Mouse (Mus musculus): ENCODE results near the gene Tbk1. TPM values are rescaled to one million over a fixed set of nuclear protein-coding genes. Genes with fewer than 3 reads are reported as not detected.

Tbk1 gene
- polyA plus RNA-seq, 1 experiment from 2014 or later, result 30.1 TPM

DNA sequence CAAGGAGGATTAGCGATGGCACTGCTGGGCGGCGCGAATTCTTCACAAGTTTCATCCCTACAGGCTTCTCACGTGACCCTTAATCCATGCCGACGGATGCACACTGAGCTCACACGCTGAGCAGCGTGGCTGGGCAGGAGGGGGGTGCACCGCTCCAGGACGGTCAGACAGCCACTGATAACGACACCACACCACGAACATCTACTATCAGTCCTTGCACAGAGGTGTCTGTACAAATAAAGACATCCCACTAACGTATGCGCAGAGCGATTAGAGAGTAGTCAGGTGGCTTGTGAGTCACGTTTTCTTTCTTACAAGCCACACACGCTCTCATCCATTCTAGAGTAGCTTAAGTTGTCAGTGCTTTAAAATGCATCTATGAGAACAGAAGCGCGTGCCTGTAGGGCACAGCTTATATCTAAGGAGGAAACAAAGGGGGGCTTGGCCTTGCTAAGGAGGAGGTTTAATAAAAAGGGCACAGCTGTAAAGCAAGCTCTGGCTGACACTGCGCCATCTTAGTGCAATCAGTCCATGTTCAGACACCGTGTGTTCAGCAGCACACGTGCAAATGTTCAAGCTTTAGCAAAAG is 17.5 kb downstream of the Tbk1 start:
- Histone ChIP-seq H3K4me1 (no peaks in the 10 kb centered on the region), H3K27ac (no peak overlapping the region), H3K36me3 (peaks cover 35% of the 10 kb centered on the region), H3K4me2 (no peak overlapping the region), H3K4me3 (replicated peaks) (no peak overlapping the region), H3K27me3 (replicated peaks) (no peaks in the 10 kb centered on the region), H3K9ac (no peak overlapping the region), H3K9me3 (no peaks in the 10 kb centered on the region)
- WGBS, result 24% methylated on average over 23 of the region's 23 CpGs
- peak; percentile 100 for ATAC-seq (ENCODE audit: insufficient read depth, low FRiP score, low read depth)

DNA sequence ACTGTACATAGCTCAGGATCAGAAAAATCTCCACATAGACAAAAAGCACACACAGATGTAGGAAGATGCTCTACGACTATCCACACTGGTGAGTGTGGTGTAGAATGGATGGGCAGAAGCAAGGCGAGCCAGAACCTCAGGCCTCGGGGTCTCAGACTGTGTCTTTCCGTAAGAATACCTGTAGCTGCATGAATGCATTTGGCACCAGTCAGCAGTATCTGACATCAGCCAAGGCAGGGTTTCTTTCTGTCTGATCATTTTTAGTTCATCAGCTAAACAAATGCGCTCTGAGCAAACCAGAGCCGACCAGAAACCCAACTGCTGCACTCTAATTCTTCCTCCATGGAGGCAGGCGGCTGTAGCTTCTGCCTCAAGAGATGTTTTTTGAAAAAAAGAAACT is 18.1 kb downstream of the Tbk1 start:
- Histone ChIP-seq H3K27me3 (replicated peaks) (no peaks in the 10 kb centered on the region), H3K4me1 (no peaks in the 10 kb centered on the region), H3K36me3 (peaks cover 35% of the 10 kb centered on the region), H3K9ac (no peak overlapping the region), H3K4me2 (no peak overlapping the region), H3K4me3 (replicated peaks) (no peak overlapping the region), H3K27ac (no peak overlapping the region), H3K9me3 (no peaks in the 10 kb centered on the region)
- WGBS, result 75% methylated on average over 7 of the region's 7 CpGs
- no peak for ATAC-seq (ENCODE audit: insufficient read depth, low FRiP score, low read depth)

DNA sequence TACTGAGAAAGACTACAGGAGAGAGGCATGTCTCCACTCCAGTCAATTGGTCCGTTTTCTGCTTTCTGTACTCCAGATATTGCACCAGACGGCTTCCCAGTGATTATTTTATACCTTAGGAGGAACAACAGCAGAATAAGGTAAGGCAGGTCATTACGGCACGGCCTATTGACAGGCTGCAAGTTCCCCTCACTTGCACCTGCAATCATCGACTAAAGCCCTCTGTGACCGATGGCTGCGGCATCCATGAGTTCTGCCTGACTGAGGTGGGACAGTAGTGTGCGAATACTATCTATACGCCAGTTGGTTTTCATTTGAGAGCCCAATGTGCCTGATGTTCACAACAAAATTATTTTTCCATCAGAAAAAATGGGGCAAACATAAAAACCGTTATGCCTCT is 18.6 kb downstream of the Tbk1 start:
- H3K36me3 ChIP-seq, result peaks cover 35% of the 10 kb centered on the region
- WGBS, result 94% methylated on average over 10 of the region's 10 CpGs

DNA sequence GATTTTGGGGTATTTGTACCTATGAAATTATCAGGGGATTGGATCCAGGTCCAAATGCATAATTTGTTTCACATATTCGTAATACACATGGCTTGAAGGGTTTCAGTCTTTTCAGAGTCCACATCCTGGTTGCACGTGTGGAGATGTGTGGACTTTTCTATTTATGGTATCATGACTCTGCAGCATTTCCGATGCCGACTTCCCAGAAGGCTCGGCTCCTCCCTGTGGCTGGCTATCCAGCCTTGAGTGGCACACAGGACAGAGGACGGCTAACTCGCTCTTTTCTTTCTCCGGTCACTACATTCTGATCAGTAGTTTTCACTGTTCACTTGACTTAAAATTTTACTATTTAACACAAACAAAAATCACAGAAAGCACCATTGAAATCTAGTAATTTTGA is 22.1 kb downstream of the Tbk1 start:
- WGBS, result 86% methylated on average over 8 of the region's 8 CpGs
- no peaks in the 10 kb centered on the region for H3K27me3 ChIP-seq (replicated peaks)
- H3K4me3 ChIP-seq (replicated peaks), result no peak overlapping the region
- ATAC-seq (ENCODE audit: insufficient read depth, low FRiP score, low read depth), result no peak
- no peaks in the 10 kb centered on the region for H3K4me1 ChIP-seq
- no peak overlapping the region for H3K4me2 ChIP-seq
- no peak overlapping the region for H3K27ac ChIP-seq
- H3K36me3 ChIP-seq, result peaks cover 24% of the 10 kb centered on the region
- no peak overlapping the region for H3K9ac ChIP-seq
- no peaks in the 10 kb centered on the region for H3K9me3 ChIP-seq

More for the DNA sequence above, 18.6 kb downstream of the Tbk1 start:
- Histone ChIP-seq H3K27ac (no peak overlapping the region), H3K4me1 (no peaks in the 10 kb centered on the region), H3K4me3 (replicated peaks) (no peak overlapping the region), H3K4me2 (no peak overlapping the region), H3K9ac (no peak overlapping the region), H3K27me3 (replicated peaks) (no peaks in the 10 kb centered on the region), H3K9me3 (no peaks in the 10 kb centered on the region)
- no peak for ATAC-seq (ENCODE audit: insufficient read depth, low FRiP score, low read depth)

DNA sequence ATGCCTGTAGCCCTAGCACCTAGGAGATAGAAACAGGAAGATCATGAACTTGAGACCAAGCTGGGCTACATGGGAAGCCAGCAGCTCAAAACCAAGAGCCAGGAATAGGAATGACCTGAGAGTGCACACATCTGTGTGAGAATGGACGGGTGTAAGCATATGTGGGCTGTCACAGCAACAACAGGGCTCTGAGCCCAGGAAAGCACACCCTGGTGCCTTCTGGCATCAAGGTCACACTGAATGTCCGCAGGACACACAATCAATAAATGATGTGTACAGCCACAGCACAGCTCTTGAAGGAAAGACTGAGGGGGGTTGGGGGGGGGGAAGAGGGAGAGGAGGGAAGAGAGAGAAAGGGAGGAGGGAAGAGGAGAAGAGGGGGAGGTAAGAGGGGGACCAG is 28.4 kb downstream of the Tbk1 start:
- peaks cover 26% of the 10 kb centered on the region for H3K36me3 ChIP-seq
- ATAC-seq (ENCODE audit: insufficient read depth, low FRiP score, low read depth), result peak; percentile 68; the same call in 1 of the 2 replicates

DNA sequence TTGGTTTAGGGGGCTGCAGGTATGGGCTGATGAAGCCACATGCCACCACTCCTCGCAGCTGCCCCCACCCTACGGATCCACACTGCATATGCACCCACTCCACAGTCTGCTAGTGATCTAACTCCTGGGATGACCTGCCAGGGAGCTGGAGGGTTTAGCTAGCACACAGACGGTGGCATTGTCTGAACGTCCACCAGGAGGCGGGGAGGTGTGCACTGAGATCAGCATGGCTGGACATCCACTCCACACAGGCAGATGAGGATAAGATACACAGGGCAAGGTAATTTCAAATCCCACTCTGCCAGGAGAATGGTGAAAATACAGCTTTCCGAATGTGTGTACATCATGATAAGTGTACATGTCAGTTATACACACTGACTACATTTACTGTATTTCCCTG is 30.3 kb downstream of the Tbk1 start:
- no peaks in the 10 kb centered on the region for H3K9me3 ChIP-seq
- no peak overlapping the region for H3K4me2 ChIP-seq
- 78% methylated on average over 6 of the region's 6 CpGs for WGBS
- ATAC-seq (ENCODE audit: insufficient read depth, low FRiP score, low read depth), result no peak
- H3K4me3 ChIP-seq (replicated peaks), result no peak overlapping the region
- H3K4me1 ChIP-seq, result no peaks in the 10 kb centered on the region
- H3K27me3 ChIP-seq (replicated peaks), result no peaks in the 10 kb centered on the region
- H3K27ac ChIP-seq, result no peak overlapping the region
- peaks cover 38% of the 10 kb centered on the region for H3K36me3 ChIP-seq
- H3K9ac ChIP-seq, result no peak overlapping the region

More for the DNA sequence above, 28.4 kb downstream of the Tbk1 start:
- Histone ChIP-seq H3K9ac (no peak overlapping the region), H3K27me3 (replicated peaks) (no peaks in the 10 kb centered on the region), H3K4me3 (replicated peaks) (no peak overlapping the region), H3K9me3 (no peaks in the 10 kb centered on the region), H3K4me1 (no peaks in the 10 kb centered on the region), H3K4me2 (no peak overlapping the region), H3K27ac (0 out of 2 replicates have a peak overlapping the region, but pooled peaks have one; percentile 35)
- 84% methylated on average over 2 of the region's 2 CpGs for WGBS

DNA sequence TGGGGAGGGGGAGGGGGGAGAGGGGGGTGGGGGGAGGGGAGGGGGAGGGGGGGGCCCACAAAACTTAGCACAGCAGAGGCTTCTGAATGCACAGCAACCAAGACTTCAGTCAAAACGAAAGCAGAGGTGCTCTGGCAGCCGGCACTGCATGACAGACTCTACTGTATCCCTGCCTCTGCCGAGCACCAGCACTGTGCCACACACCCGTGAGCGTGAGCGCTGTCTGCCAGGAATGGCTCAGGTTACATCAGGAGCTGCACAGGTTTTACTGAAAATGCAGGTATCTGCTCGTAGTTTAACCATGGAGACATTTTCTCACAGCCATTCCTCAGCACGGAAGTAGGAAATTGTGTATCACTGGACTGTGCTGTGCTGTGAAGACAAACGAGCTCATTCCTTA is 36.3 kb downstream of the Tbk1 start:
- no peak overlapping the region for H3K9ac ChIP-seq
- no peaks in the 10 kb centered on the region for H3K4me1 ChIP-seq
- 81% methylated on average over 9 of the region's 9 CpGs for WGBS
- H3K27ac ChIP-seq, result no peak overlapping the region
- H3K36me3 ChIP-seq, result peaks cover 40% of the 10 kb centered on the region
- ATAC-seq (ENCODE audit: insufficient read depth, low FRiP score, low read depth), result no peak
- H3K4me3 ChIP-seq (replicated peaks), result no peak overlapping the region
- no peaks in the 10 kb centered on the region for H3K9me3 ChIP-seq
- H3K27me3 ChIP-seq (replicated peaks), result no peaks in the 10 kb centered on the region
- H3K4me2 ChIP-seq, result no peak overlapping the region

DNA sequence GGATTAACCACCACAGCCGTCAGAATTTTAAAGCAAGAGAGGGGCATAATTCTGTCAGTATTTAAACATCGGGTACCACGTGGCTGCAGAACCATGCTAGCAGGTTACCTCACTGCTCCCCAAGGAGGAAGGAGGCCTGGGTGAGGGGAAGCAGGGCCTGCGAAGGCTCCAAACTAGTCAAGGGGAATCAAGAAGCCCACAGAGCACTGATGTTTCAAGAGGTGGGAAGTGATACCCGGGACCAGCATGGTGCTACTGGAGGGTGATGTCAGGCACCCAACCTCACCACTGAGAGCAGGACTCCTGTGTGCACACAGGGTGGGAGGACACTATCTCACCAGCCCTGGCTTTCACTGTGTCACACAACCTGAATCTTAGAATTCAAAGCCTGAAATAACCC is 36.9 kb downstream of the Tbk1 start:
- no peaks in the 10 kb centered on the region for H3K9me3 ChIP-seq
- 80% methylated on average over 5 of the region's 5 CpGs for WGBS
- H3K4me3 ChIP-seq (replicated peaks), result no peak overlapping the region
- H3K4me2 ChIP-seq, result no peak overlapping the region
- ATAC-seq (ENCODE audit: insufficient read depth, low FRiP score, low read depth), result no peak
- no peaks in the 10 kb centered on the region for H3K4me1 ChIP-seq
- peaks cover 43% of the 10 kb centered on the region for H3K36me3 ChIP-seq
- H3K27me3 ChIP-seq (replicated peaks), result no peaks in the 10 kb centered on the region
- no peak overlapping the region for H3K9ac ChIP-seq
- no peak overlapping the region for H3K27ac ChIP-seq

DNA sequence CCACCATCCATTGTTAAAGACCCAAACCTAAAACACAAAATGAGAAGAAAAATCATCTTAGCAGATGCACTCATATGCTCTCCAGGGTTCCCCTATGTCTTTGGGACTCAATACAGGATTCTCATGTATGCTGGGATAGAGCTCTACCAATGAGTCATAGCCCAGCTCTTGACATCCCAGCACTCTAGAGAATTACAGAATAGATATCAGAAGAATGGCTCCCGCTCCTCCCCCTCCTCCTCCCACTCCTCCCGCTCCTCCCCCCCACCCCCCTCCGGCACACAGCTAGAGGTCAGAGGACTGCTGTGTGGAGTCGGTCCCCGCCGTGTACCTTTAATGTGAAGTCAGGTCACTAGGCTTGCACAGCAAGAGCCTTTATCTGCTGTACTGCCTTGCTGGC is 39.4 kb downstream of the Tbk1 start:
- Histone ChIP-seq H3K9ac (no peak overlapping the region), H3K27ac (no peak overlapping the region), H3K27me3 (replicated peaks) (no peaks in the 10 kb centered on the region), H3K4me3 (replicated peaks) (no peak overlapping the region), H3K9me3 (no peaks in the 10 kb centered on the region), H3K36me3 (peaks cover 28% of the 10 kb centered on the region), H3K4me2 (no peak overlapping the region), H3K4me1 (no peaks in the 10 kb centered on the region)
- 81% methylated on average over 6 of the region's 6 CpGs for WGBS
- no peak; the same call in 1 of the 2 replicates for ATAC-seq (ENCODE audit: insufficient read depth, low FRiP score, low read depth)

DNA sequence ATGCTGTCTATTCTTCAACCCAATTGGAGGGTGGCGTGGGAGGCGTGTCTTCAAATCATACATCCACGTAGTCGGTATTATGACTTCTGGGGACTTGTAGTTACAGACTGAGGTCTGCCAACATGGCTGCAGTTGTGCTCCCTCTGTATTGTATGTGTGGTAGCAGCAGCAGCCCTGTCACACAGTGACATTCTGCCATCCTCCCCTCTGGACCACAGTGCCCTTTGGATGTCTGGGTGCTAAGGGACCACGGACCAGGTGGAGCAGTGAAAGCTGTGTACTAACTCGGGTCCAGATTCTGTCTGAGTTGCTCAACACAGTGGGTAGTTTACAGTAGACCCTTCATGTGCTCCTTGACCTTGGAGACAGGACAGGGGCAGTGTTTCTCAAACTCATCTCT is 43.0 kb downstream of the Tbk1 start:
- Histone ChIP-seq H3K4me3 (replicated peaks) (no peak overlapping the region), H3K4me2 (no peak overlapping the region), H3K27ac (no peak overlapping the region), H3K9ac (no peak overlapping the region), H3K27me3 (replicated peaks) (no peaks in the 10 kb centered on the region), H3K9me3 (no peaks in the 10 kb centered on the region), H3K4me1 (no peaks in the 10 kb centered on the region), H3K36me3 (peaks cover 9% of the 10 kb centered on the region; the same call in 1 of the 2 replicates)
- no peak for ATAC-seq (ENCODE audit: insufficient read depth, low FRiP score, low read depth)
- 96% methylated on average over 6 of the region's 6 CpGs for WGBS

DNA sequence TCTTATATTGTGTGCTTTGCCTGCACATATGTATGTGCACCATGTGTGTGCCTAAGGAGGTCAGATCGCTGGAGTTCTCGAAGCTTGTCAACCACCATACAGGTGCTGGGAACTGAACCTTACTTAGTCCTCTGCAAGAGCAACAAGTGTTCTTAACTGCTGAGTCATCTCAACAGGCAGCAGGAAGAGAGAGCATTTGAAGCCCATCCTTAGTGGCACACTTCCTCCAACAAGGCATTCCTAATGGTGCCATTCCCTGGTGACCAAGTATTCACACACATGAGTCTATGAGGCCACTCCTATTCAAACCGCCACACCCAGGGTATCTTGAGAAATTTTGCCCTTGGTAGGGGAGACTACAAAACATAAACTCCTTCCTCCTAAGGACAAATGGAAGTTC is 44.4 kb downstream of the Tbk1 start:
- H3K9ac ChIP-seq, result no peak overlapping the region
- no peak overlapping the region for H3K4me2 ChIP-seq
- H3K27me3 ChIP-seq (replicated peaks), result no peaks in the 10 kb centered on the region
- no peak; the same call in 1 of the 2 replicates for ATAC-seq (ENCODE audit: insufficient read depth, low FRiP score, low read depth)
- H3K9me3 ChIP-seq, result no peaks in the 10 kb centered on the region
- 89% methylated on average over 3 of the region's 3 CpGs for WGBS
- H3K36me3 ChIP-seq, result 0 out of 2 replicates have a peak, but pooled peaks cover 3% of the 10 kb centered on the region
- no peak overlapping the region for H3K27ac ChIP-seq
- no peaks in the 10 kb centered on the region for H3K4me1 ChIP-seq
- H3K4me3 ChIP-seq (replicated peaks), result no peak overlapping the region

DNA sequence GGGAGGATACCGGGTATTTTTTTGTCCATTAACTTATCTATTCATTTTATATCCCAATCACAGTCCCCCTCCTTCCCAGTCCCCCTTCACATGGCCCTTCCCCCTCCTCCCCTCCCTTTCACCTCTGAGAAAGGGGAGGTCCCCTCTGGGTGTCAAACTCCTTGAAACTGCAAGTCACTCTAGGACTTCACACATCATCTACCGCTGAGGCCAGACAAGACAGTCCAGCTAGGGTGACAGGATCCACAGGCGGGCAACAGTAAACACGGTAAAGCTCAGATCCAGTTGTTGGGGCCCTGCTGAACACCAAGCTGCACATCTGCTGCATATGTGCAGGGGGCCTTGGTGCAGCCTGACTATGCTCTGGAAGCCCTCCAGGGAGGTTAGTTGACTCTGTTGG is 51.6 kb downstream of the Tbk1 start:
- Histone ChIP-seq H3K4me1 (no peaks in the 10 kb centered on the region), H3K9ac (no peak overlapping the region), H3K27me3 (replicated peaks) (no peaks in the 10 kb centered on the region), H3K9me3 (no peaks in the 10 kb centered on the region), H3K4me2 (no peak overlapping the region), H3K36me3 (no peaks in the 10 kb centered on the region), H3K27ac (no peak overlapping the region), H3K4me3 (replicated peaks) (no peak overlapping the region)
- ATAC-seq (ENCODE audit: insufficient read depth, low FRiP score, low read depth), result no peak
- 51% methylated on average over 4 of the region's 4 CpGs for WGBS
